Mouse (Mus musculus) cerebellum, adult (tissue): ENCODE data around the gene Iqcf6.
"Not testable (repeated sequence)": the region's sequence is repeated elsewhere in the genome, so short reads cannot be mapped to it uniquely, and the experiment has no call there.

Experiments used
- ATAC-seq: cut with Nextera tagmentation; 2 replicates; pipeline ENCODE4 v1.9.2; 2017; ENCODE audit warnings: mild to moderate bottlenecking, moderate library complexity, mixed read lengths; ENCODE audit not compliant: insufficient number of reproducible peaks, low FRiP score, low TSS enrichment

The Iqcf6 gene

DNA sequence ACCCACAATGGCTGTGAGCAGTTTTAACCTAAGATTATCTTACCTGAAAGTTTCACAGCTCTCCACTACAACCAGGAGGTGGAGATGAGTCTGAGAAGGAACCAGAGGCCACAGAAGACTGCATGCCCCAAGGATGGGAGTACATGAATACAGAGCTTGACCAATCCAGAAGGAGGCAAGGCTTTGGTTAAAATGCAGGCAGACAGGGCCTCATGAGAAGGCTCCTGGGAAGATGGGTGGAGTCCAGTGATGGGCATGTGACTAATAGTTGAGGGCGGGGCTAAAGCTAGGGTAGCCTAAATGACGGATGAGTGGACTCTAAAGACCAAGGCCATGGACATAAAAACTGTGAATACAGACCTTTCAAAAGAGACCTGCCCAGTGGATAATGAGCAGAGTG, at the start of gene Iqcf6:
Gene Iqcf6 (plus strand): TSS at position 301 of the 400 bp plus-strand sequence.
- ATAC-seq, result no peak

DNA sequence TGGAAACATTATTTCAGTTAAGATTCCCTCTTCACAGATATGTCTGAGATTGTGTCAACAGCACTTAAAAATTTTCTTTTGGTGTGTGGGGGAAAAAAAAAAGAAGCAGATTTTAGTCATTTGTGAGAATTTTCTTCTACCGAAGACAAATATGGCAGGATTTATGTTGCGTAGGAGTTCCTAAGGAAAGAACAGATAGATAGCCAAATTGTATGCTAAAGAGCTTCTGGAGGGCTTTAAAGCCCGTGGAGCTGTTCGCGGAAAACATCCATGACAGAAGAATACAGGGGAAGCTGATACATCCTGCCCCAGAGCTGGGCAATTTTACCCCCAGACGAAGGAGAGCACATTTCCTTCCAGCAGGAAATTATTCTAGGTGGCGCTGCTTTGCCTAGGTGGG, 46.4 kb upstream of the Iqcf6 start:
- ATAC-seq, result no peak

DNA sequence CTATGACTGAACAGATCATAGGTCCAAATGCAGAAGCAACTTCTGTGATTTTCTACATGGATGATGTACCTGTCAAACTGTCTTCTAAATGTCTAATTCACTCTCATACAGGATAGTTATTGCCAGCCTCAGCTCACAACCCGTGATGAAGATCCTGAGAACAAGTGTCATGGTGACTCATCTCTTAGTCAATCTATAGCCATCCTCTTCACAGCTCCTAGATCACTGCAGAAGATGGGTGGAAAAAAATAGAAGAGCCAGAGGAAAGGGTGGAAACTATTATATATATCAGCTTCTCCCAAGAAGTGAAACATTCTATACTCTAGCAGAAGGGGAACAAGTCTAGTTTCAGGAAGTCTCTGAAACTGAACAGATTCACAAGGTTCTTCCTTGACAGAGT, 43.8 kb upstream of the Iqcf6 start:
- ATAC-seq, result no peak

DNA sequence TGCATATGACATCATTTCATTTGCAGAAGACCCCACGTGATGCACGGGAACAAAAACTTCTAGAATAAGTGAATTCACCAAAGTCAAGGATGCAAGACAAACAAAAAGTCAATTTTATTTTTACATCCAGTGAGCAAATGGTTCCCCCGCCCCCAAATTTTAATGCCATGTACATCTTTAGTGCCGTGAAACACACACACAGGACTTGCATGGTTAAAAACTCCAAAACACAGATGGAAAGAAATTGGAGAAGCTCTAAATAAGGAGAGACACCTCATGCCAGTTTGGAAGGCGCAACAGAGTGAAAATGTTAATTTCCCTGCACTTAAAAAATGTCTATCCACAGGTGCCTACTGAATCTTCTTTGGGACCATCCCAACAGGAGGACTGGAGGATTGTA, 34.2 kb upstream of the Iqcf6 start:
- no peak for ATAC-seq

DNA sequence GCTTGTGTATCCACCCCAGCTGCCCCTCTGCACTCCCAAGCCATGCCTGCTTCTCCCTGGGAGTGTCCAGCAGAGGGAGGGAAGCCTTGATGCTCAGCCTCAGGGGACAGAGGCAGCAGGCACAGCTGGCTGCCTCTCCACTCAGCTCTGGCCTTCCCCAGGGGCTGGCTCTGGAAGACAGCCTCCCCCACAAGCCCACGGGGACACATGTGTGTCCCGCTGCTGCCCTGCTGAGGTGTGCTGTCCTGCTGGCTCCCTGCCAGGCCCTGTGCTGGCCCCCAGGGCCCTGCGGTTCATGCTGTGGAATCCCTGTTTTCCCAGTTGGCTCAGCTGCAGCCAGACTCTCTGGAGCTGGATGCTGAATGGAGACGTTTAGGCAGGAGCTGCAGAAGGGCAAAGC, 31.0 kb upstream of the Iqcf6 start:
- ATAC-seq, result not testable (repeated sequence)

GRCm38 (mm10) chr9:106595836-106596235, 30.5 kb upstream of the Iqcf6 start:
- no peak for ATAC-seq

DNA sequence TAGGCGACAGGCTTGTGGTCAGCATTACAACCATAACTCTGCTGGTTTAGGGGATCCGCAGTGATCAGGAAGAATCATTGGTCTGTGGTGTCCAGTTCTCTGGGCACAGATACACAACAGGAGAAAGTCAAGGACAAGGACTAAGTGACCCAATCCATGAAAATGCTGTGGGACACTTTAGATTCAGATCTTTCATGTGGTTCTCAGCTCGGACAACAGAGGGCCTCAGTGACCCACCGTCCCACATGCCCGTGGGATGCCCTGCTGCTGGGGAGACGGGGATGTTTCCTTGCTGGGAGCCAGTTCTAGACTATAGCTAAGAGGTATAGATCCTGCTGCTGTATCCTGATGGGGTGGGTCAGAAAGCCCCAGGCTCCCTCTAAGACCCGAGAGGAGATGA, 27.9 kb upstream of the Iqcf6 start:
- ATAC-seq, result no peak

- no peak for ATAC-seq
Observed at GRCm38 (mm10) chr9:106600546-106600945, 25.8 kb upstream of the Iqcf6 start.

GRCm38 (mm10) chr9:106610727-106611126, 15.7 kb upstream of the Iqcf6 start:
- no peak for ATAC-seq

DNA sequence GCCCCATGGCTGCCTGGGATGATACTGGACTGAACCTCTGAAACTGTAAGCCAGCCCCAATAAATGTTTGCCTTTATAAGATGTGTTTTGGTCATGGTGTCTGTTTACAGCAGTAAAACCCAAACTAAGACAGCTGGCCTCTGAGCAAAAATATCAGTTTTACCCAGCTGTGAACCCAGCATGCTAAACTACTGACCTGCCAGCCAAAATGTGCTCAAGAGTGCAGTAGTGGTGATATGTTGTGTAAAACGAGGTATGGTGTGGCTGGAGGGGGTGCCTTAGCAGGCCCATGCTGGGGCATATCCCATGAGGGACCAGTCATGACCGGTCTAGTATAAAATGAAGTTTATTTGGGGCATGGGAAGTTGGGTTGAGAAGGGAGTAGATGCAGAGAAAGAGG, 12.4 kb upstream of the Iqcf6 start:
- ATAC-seq, result no peak

DNA sequence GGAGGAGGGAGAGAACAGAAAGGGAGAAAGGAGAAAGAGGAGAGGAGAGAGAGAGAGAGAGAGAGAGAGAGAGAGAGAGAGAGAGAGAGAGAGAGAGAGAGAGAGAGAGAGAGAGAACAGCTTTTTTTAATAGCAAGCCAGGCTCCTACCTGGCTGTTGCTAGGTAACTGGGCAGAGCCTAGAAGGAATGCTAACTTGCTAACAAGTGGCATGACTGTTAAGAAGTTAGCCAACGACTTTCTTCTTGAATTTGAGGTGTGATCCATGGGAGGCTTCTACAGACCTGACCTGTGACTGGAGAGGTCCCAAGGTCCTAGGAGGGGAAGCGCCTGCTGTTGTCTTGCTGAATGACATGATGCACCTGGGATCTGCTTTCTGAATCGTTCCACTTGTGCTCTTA, 11.8 kb upstream of the Iqcf6 start:
- ATAC-seq, result no peak

- ATAC-seq, result no peak
Observed at GRCm38 (mm10) chr9:106616306-106616705, 10.1 kb upstream of the Iqcf6 start.

DNA sequence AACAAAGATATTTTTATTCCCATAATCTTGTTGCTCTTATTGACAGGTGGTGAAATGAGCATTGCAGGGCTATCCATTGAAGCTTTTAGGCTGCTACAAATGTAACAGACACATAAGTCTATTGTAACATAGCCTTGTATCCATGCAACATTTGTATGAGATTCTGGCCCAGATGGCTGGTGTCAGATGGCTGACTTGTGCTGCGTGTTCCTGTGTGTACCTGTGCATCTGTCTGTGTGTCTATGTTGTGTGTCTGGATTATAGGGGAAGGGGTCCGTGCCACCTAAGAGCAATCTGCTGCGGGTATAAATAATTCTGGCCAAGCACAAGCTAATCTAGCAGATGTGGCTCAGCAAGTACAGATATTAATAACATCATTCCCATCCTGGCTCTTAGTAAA, 8.9 kb upstream of the Iqcf6 start:
- no peak for ATAC-seq

DNA sequence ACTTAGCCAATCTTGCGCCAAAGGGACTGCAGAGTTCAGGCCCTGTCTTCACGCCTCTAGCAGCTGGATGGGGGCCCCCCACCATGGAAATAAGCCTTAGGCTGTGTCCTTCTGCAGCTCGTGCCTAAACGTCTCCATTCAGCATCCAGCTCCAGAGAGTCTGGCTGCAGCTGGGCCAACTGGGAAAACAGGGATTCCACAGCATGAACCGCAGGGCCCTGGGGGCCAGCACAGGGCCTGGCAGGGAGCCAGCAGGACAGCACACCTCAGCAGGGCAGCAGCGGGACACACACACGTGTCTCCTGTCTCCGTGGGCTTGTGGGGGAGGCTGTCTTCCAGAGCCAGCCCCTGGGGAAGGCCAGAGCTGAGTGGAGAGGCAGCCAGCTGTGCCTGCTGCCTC, 1.4 kb downstream of the Iqcf6 start:
- ATAC-seq, result not testable (repeated sequence)

DNA sequence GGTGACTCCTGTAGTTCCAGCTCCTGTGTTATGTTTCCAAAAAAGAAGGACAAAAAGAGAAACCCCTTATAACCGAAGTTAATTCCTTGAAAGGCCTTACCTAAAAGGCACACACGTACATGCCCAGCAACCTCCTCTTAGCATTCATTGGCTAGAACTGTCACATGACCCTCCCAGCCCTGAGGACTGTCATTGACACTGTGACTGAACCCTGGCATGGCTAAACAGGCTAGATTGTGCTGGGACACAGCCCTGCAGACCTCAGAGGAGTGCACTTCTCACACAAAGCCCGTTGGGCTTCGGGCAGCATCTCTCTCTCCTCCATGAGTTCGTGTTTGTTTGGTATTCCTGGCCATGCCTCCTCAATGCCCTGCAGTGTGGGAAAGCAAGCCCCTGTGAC, 5.8 kb downstream of the Iqcf6 start:
- ATAC-seq, result no peak

DNA sequence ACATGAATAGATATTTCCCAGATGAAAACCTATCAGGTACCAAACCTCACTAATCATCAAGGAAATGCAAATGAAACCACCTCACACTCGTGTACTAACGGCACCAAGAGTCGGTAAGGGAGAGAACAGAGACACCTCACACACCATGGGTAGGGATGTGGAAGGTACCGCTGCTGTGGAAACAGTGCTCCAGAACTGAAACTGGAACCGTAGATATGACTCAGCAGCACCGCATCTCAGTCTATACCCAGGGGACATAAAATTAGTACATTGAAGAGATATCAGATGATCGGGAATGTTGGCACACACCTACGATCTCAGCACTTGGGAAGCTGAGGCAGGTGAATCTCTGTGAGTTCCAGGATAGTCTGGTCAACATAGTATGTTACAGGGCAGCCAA, 11.8 kb downstream of the Iqcf6 start:
- no peak for ATAC-seq

GRCm38 (mm10) chr9:106641346-106641745, 15.0 kb downstream of the Iqcf6 start:
- no peak for ATAC-seq

DNA sequence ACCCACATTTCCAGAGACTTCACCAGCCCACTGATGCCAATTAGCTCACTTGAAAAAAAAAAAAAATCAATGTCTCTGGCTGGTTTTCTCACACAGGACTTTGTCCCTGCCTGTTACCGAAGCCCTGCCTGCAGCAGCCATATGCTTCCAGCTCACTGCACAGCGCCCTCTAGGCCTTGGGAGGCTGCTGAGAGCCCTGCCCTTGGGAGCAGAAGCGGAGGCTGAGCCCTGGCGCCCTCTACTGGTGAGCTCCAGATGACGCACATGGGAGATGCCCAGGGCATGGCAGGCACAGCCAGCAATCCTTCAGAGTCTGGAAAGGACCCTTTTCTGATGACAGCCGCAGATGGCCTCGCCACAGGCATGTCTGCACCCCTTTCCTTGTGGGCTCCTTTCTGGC, 16.7 kb downstream of the Iqcf6 start:
- no peak for ATAC-seq

DNA sequence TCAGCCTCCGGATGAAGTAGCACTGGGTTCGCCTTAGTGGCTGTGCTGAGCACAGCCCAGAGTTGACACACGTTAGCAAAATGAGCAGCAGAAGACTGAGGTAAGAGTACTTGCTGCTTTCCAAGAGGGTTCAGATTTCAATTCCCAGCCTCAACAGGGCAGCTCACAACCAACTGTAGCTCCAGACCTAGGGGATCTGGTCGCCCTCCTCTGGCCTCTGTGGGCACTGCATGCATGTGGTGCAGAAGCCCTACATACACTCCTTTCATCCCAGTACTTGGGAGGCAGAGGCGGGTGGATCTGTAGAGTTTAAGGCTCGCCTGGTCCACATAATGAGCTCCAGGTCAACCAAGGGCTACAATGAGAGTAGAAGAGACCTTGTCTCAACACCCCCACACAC, 17.4 kb downstream of the Iqcf6 start:
- ATAC-seq, result no peak

- no peak for ATAC-seq
Observed at GRCm38 (mm10) chr9:106645684-106646271, 19.4 kb downstream of the Iqcf6 start.

DNA sequence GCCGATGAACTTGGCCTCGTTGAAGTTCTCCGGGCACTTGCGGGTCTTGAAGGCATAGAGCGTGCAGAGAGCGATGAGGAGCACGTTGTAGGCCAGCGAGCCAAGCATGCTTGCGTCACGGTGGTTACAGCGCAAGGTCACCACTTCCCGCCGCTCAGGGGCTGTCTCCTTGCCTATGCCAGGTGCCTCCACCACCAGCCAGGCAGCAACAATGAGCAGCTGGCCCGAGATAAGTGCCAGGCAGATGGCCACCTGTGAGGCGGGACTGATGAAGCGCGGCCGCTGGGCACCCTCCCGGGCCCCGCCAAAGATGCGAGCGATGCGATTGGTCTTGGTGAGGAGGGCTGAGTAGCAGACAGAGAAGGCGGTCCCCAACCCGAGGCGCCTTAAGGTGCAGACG, 20.8 kb downstream of the Iqcf6 start:
- no peak for ATAC-seq

DNA sequence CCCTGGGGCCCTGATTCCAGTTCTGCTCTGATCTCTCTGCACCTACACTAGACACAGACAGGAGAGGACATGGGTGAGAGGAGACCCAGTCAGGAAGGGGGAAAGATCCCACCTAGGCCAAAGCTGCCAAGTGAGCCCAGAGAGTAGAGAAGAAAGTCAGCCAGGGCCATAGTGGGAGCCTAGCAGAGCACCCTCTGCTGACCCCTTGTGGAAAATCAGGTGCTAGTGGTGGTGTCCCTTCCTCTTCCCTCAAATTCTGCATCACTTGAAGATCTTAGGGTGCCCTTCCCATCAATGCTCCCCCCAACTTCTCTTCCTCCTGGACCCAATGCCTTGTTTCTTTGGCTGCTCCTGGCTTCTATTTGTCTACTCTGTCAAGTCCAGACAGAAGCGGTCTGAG, 26.3 kb downstream of the Iqcf6 start:
- ATAC-seq, result no peak
